Mouse (Mus musculus) layer of hippocampus, adult 11-12 months (tissue): ENCODE results near the gene Itga8.

ENCODE experiments used
- DNase-seq: peaks from one replicate; pipeline ENCODE4 v3.0.0; 2022; ENCODE audit warnings: low spot score

Itga8 gene

DNA sequence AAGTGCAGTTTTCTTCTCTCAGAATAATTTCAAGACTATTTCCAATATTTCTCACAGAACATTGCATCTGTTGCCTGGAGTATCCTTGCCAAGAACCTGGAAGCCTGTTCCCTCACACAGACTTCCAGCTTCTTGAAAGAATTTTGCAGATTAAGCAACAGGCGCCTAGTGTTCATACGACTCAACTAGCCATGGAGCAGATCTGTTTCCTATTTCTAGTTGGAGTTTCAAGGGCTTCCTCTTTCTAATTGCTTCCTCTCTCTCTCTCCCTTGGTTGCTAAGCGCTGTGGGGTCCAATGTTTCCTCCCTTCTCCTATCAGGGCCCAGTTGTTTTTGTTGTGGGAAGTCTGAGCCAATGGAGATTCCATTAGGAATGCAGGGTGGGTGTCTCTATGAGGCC is 7.7 kb downstream of the Itga8 start:
- DNase-seq: peak; percentile 47

DNA sequence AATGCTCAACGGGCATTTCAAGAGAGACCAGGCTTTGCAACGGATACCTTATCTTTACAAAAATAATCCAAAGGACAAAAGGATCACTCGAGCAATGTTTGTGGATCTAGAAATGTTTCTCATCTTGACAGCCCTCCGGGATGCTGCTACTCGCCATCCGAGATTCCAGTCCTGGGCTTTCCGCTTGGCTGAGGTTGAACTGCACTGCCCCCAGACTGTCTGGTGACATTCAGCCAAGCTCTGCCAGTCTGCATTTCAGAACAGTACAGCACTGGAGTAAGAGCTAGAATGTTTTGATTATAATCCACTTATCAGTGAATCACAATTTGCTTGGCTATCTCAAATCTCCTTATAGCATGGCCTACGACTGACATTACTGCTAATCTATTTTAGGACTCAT is 8.3 kb downstream of the Itga8 start:
- no peak for DNase-seq

DNA sequence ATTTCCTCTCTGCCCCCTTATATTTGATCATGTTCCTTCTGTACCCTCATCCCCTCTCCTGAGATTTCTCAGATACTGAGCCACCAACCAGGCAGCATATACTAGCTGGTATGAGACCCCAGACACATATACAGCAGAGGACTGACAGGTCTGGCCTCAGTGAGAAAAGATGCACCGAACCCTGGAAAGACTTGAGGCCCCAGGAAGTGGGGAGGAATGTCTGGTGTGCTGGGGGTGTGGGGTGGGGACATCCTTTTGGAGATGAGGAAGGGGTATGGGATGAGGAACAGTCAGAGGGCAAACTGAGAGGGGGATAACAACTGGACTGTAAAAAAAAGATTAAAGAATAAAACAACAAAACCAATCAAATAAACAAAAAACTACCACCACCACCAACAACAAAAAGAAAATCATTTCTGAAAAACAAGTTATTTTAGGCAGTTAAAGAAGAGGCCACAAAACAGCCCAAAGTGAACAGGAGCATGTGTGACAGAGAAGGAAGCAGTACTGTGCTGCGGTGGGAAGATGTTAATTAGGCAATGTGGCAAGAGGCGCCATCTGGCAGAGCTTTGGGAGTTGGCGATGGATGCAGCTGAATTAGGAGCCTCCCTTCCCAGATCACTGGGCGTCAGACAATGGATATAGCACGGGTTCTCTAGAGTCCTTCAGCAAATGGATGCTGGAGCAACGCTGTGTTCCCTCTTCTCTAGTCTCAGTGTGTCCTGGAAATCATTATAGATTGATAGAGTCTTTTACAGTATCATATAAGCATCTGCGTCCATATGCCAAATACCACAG is 9.5 kb downstream of the Itga8 start:
- DNase-seq: peak; percentile 87

DNA sequence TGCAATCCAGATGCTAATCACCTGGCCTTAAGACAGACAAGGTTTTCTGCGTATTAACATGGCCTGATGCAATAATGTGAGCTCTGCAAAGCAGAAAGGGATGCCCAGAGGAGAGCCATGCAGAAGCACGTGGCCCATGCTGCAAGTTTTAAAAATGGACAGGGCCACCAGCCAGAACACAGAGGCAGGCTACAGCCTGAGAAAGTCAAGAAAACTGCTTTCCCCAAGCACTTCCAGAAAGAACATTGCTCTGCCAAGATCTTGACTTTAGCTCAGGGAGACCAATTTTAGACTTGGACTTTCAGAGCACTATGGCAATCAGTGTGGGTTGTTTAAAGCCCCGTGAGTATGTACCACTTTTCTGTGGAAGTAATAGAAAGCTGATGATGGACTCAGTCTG is 11.5 kb downstream of the Itga8 start:
- DNase-seq: no peak

DNA sequence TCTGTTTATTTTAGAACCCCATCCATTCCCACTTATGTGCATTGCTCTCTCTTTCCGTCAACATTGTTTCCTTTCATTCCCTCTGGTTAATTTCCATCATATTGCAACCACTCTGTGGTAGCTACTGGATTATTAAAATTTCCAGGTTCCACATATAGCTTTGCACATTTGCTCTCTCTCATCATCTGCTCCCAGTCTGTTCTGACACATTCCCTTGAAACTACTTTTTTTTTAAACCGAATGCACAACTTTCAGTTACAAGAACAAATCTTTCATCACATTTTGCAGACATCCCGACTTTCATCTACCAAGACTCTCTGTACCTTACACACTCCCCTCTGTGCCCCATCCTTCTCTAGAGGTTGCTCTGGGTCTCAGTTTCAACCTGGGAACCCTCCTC is 13.9 kb downstream of the Itga8 start:
- no peak for DNase-seq

DNA sequence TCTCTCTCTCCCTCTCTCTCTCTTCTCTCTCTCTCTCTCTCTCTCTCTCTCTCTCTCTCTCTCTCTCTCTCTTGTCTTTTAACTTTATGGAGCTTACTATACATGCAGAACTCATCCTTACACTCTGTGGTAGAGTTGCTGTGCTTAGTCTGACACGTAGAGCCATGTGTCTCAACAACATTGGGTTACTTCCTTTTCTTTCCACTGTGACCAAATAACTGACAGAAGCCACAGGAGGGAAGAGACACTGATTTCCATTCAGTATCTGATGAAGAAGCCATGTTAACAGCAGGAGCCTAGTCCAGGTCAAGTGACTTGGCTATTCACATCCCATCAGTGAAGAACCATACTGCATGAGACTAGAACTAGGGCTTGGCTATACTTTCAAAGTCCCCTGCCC is 21.1 kb downstream of the Itga8 start:
- DNase-seq: no peak

DNA sequence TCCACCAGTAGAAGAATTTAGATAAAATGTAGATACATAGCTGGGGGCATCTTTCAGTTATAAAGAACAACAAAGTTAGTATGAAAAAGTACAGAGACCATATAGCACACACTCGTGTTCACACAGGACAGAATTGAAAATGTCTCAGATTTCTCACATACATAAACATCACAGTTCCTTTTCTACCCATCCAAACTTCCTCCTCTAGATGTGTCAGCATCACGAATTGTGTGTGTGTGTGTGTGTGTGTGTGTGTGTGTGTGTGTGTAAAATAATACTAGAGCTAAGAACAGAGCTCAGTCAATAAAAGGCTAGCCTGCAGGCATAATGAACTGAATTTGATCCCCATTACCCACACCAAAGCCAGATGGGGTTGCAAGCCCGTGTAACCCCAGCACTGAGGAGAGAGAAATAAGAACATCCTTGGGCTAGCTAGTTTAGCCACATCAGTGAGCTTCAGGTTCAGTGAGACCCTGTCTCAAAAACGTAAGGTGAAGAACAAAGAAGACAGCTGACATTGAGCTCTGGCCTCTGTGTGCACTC is 22.6 kb downstream of the Itga8 start:
- DNase-seq: no peak

DNA sequence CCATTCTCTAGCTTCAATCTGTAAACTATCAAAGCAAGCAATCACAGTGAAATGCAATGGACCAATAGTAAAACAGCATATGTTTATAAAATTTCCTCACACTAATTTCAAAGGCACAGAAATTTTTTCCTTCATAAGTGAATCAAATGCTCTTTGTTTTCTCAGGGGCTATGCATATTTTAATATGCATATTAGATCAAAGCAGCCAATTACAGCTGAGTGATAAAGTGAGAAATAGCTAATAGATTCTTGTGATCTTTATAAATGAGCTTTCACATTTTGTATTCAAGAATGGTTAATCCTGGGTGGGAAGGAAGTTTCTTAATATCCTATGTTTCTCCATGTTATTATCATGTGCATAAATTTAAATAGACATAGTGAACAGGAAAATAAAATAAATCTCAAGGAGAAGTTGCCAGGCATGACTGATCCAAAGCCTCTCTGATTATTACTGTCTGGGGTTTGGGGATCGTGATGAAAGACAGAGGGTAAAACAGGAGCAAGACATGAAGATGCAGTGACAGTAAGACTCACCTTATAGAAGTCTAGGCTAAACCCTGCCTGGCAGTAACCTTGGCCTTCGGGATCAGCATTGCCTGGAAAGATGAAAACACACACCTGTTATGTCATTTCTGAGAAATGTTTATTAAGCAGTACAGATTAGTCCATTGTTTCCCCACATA is 44.9 kb downstream of the Itga8 start:
- no peak for DNase-seq

DNA sequence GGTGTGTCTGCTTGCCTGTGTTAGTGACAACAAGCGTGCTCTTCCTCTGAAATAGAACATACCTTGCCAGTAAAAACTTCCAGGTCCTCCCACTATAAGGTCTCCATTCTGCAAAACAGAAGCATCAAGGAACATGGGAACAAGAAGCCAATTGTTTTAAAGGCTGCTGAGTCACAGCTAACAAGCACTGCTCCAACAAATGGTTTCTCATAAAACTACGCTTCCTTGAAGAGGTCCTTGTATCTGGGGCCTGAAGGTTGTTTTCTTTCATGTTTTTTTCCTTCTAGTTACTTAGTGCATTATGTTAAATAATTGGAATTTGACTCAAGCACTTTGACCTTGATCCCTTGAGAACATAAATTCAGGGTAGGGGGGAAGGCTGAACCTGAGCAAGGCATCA is 45.8 kb downstream of the Itga8 start:
- no peak for DNase-seq

DNA sequence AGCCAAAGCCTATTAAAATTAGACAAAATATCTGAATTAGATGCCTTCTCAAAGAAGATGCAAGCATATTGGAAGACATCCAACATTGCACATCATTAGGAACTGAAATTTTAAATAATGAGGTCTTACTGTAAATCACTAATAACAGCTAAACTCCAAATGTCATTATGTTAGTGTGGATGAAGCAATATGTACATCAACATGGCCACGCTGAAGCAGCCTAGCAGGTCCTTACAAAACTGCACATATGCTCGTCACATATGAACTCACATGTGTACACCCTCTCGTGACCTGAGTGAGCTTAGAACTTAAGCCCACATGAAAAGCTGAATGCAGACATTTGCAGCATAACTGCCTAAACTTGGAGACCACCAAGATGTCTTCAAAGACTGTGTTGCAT is 66.4 kb downstream of the Itga8 start:
- DNase-seq: no peak

DNA sequence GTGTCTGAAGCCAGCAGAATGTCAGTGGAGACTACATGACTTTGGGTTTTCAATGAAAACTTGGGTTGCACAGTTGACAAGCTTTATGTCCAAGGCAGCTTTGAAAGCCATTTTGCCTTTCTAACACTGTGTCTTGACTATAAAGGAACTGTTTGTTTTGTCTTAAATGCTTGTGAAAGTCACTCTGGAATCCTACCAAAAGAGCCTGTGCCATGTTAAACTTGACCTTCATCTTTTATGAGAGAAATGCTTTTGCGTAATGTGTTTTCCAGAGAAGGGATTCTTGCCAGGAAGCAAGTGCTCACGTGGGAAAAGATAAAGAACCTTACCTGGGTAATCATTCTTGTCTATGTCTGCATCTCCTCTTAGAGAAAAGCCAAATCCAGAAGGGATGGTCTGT is 72.0 kb downstream of the Itga8 start:
- DNase-seq: no peak

DNA sequence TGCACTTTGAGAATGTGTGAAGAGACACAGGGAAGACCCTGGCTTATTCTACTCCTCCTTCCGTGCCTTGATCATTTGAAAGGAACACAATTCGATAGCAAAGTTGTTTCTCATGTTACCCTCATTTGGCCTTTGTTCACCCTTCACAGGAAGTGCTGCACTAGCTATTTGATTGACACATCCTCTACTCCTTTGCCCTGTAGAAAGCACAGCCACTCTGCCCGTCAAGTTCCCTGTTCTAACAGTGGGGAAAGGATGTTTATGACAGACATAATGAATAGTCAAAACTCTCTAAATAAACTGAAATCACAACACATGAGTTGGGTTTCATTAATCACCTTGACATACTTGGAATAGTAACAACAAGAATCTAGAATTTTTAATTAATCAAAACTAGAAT is 73.4 kb downstream of the Itga8 start:
- DNase-seq: no peak

DNA sequence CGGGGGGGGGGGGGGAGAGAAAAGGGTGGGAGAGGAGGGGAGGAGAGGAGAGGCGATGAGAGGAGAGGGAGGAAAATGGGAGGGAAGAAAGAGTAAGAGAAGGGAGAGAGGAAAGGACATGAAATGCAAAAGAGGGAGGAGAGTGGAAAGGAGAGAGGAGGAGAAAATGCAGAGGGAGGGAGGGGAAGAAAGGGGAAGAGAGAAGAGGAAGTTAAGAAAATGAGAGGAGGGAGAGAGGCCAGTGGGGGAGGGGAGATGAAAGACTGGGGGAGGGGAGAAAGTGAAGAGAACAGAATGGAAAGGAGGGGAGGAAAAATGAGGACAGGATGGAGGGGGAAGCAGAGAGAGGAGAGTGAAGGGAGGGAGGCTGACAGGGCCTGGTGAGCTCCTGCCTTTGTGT is 74.5 kb downstream of the Itga8 start:
- no peak for DNase-seq

DNA sequence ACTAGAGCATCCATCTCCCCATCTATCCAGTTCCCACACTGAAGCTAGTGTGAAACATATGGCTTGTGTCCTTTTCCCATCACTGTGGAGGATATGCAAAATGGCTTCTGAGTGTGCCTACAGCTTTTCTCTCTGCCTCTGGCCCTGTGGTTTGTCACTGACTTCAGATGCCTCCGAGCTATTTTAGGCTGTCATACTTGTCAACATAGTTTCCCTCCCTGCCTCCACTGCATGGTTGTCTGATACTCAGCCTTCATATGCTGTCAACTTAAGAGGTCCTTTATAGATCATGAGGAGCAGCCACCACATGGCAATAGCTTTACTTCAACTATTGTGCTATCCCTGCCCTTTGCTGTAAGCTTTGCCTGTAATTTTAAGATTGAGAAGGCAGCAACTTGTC is 75.4 kb downstream of the Itga8 start:
- DNase-seq: no peak

DNA sequence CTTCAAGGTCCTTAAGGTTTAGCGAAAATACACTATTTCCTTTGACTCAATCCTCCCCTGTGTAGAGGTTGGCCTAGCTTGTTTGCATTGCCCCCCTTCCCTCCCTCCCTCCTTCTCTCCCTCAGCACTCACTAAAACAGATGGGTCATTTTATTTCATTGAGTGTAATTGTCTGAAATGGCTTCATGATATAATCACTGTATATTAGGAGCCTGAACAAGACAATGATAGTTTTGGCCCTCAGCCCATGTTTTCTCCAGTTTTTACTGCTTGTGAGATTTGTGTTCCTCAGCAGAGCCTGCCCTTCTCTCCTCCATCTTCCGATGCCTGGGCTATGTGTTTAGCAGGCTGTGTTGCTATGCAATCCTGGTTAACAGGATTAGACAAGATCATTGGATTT is 80.1 kb downstream of the Itga8 start:
- no peak for DNase-seq

DNA sequence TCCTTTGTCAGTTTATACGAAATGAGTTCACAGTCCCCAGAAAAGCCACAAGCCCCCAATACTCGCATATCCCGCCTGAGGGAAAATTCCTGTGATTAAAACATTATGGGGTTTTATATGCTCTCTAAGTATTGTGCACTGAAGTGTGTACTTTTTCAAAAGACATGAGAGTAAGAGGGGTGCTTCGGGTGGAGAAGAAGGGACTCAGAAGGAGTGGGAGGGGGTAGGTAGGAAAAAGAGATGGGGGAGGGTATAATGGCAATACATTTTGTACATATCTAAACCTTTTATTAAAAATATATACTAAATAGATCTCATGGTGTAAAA is 88.3 kb downstream of the Itga8 start:
- no peak for DNase-seq

DNA sequence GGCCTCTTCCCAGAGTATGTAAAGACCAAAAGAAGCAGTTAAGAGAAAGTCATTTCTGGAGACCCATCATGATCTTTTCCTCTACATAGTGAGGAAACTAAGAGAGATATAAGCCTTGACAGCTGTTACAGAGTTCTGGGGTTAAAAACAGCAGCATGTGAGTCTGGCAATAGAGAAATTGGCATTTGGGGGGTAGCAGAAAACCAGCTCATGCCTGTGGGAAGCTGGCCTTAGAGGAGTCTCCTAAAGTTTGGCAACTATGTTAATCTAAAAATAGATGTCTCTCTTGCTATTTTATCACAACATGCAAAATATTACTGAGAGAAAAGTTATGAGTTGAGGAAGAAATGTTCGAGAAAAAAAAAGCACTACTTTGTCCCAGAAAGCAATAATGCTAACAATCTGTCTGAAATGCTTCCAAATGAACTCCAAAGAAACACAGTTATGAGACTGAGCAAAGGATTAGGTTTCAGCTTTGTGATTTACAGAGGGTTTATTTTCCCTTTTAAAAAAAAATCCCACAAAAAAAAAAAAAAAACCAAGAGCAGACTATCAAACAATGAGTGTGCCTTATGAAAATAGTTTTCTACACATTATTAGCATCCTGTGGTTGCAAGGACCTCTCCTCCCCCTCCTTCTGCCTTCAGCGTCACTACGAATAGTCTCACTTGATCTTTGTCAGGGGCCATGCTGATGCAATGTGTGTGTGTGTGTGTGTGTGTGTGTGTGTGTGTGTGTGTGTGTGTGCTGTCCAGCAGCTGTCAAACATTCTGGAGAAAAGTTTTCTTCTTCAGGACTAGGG is 88.9 kb downstream of the Itga8 start:
- no peak for DNase-seq

DNA sequence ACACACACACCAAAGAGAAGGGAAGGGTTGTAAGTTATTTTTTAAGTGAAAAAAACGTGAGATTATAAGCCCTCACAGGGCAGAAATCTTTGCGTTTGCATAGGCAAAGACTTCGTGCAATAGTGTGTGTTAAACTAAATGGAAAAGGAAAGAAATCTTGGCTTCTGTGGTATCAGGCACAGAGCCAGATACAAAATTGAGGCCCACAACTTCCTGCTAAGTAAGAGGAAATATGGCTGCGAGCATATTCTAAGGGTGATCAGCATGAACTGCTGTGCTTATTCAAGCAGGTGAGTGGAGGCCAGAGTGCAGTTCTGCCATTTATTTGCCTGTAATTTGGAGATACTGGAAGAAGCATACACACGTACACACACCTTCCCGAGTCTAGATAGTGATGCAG is 93.6 kb downstream of the Itga8 start:
- no peak for DNase-seq

DNA sequence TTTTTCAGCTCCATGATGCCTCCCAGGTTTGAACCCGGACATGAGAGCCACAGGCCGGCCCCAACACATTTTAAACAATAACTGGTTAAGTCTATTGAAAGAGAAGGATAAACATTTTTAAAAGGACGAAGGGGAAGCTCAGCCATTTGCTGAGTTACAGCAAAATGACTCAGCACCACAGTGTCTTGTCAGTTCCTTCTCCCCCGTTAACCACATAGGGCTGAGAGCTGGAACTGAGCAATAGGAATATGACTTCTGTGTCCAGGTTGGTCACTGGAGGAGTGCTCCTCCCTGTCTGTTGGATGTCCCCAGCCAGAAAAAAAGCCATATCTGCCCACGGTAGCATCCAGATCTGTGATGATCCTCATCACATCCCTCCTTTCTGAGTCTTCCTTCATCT is 95.4 kb downstream of the Itga8 start:
- no peak for DNase-seq

DNA sequence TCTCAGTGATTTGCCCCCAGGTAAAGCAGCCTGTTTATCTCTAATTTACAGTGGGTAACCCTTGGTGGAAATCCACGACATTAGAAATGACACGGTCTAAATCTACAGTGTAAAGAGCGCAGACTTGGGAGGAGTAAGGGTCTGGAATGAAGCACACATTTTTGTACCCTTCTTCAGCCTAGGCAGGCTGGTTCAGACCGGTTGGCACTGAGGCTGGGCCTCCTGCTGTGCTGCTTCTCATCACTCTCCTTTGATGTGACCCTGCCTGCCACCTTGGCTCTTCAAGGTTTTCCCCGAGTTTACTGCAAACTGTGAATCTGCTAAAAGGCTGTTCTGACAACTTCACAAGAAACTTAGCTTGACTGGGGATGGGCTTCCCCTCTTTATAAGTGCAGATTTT is 95.8 kb downstream of the Itga8 start:
- DNase-seq: no peak

DNA sequence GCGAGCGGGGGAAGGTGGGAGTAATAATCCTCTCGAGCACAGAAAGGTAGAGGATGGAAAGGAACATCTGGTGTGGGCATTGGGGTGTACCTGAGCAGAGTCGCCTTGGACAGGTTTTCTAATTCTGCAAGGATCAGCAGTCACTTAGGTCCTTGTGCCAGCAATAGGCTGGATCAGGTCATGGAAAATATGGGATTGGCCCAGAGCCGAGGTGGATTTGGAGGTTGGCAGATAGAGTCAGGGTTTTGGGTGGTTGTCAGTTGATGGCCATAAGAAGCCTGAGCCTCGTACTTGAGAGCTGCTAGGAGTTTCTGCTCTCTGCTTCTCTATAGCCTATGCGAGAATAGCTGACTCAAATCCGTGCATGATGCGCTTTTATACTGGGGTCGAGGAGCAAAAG is 98.5 kb downstream of the Itga8 start:
- DNase-seq: no peak

DNA sequence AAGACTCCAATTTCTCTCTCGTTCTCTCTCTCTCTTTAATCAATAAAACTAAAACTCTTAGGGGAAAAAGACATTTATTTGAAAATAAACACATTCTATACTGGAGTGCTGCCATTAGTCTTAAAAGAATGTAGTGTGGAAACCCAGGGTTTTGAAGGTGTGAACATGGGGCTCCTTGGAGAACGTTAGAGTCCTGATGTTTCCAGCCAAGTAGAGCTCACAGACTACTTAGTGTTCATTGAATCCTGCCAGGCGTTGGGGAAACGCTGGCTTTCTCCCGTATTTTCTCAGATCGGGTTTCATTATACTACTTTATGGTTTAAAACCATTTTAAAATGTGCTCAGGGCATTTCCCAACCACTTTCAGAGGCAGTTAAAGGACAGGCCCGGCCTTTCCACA is 103.0 kb downstream of the Itga8 start:
- no peak for DNase-seq

DNA sequence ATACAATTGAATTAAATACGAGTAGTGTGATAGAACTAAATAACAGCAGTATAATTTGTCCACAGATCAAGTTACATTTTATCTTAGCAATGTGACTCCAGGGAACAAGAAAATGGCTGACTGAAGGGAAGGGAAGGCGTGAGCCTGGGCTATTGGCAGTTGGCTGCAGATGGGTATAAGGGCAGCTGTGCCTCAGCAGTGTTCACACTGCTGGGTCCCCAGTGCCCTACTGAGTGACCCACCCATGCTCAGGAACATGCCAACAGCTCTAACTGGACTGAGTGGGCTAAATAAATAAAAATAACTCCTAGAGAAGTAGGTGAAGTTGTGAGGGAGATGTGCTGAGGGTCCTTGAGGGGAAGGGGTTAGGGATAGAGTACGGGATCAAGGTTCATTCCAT is 103.5 kb downstream of the Itga8 start:
- no peak for DNase-seq
